In genomic region chr5:86191356-86191755, GRCm38 (mm10) we compare ENCODE assay signal across 9 mouse cellular contexts. TPM values are rescaled to one million over a fixed set of nuclear protein-coding genes. Genes with fewer than 3 reads are reported as not detected.
DNase-seq lines count a peak whose midpoint lies in the region; ATAC-seq and TF ChIP-seq lines count a peak whose summit lies in the region.
"Had no signal": no experiment of that assay in that cellular context is flagged by ENCODE, and none has a peak within 500 bp of the region (broad histone marks: within the 10 kb centered on the region; RNA-seq: fewer than 3 reads in every experiment).

No protein-coding gene starts in this region.

- peak; percentile 70 for ATAC-seq in hindbrain, embryonic 14.5 days (ENCODE audit: low FRiP score)

- no peak overlapping the region for H3K4me2 ChIP-seq in hindbrain, embryonic 14.5 days (replicated peaks)
- H3K4me2 ChIP-seq: limb, embryonic 12.5 days had no signal

- H3K27me3 ChIP-seq in heart, adult 2 months (ENCODE audit: control insufficient read depth, insufficient read depth, low read length), result no peaks in the 10 kb centered on the region
- H3K27me3 ChIP-seq in hindbrain, embryonic 14.5 days (ENCODE audit: control insufficient read depth, insufficient read depth, low read length), result no peaks in the 10 kb centered on the region
- H3K27me3 ChIP-seq in thymus, adult 2 months (ENCODE audit: control insufficient read depth, insufficient read depth, low read length), result no peaks in the 10 kb centered on the region
- H3K27me3 ChIP-seq: limb, embryonic 12.5 days had no signal

- TF ChIP-seq CTCF in heart, adult 2 months (IDR thresholded peaks at IDR 0.05), result peak; percentile 73
- no peak for TF ChIP-seq CTCF in thymus, adult 2 months (IDR thresholded peaks at IDR 0.05; ENCODE audit: borderline replicate concordance, control insufficient read depth, extremely low read depth, insufficient read depth, low read length, poor library complexity)

- 7% methylated on average over 4 of the region's 4 CpGs for WGBS in heart, adult 2 months
- WGBS in hindbrain, embryonic 14.5 days, result 17% methylated on average over 4 of the region's 4 CpGs
- 25% methylated on average over 4 of the region's 4 CpGs for WGBS in thymus, adult 2 months

- intact Hi-C loops in heart, adult 2 months (cut with DNase I), result loop anchor here (1.0 to 5.0 kb wide), 2 partner anchors 124 to 220 kb away; partner anchors contain the start of gene Cenpc1

- TF ChIP-seq POLR2A in heart, adult 2 months (IDR thresholded peaks at IDR 0.05; ENCODE audit: insufficient read depth, low read depth, low read length), result no peak
- TF ChIP-seq POLR2A in thymus, adult 2 months (IDR thresholded peaks at IDR 0.05; ENCODE audit: control insufficient read depth, extremely low read depth, insufficient read depth, low read length, poor library complexity), result no peak

- no peaks in the 10 kb centered on the region for H3K36me3 ChIP-seq in heart, adult 2 months (ENCODE audit: control insufficient read depth, insufficient read depth, low read length)
- no peaks in the 10 kb centered on the region for H3K36me3 ChIP-seq in hindbrain, embryonic 14.5 days (replicated peaks; ENCODE audit: control insufficient read depth, insufficient read depth)
- no peaks in the 10 kb centered on the region for H3K36me3 ChIP-seq in thymus, adult 2 months (ENCODE audit: control insufficient read depth, insufficient read depth, low read length)
- H3K36me3 ChIP-seq: limb, embryonic 12.5 days had no signal

- no peaks in the 10 kb centered on the region for H3K79me2 ChIP-seq in heart, adult 2 months (replicated peaks; ENCODE audit: control insufficient read depth, insufficient read depth, low read length)

- H3K4me3 ChIP-seq in heart, adult 2 months, result no peak overlapping the region
- no peak overlapping the region for H3K4me3 ChIP-seq in hindbrain, embryonic 14.5 days (replicated peaks; ENCODE audit: low read length)
- no peak overlapping the region for H3K4me3 ChIP-seq in thymus, adult 2 months (ENCODE audit: control insufficient read depth, insufficient read depth, low read length)
- H3K4me3 ChIP-seq: limb, embryonic 12.5 days had no signal

- no peak for TF ChIP-seq EP300 in heart, adult 2 months (IDR thresholded peaks at IDR 0.05; ENCODE audit: insufficient read depth, low read depth, low read length)

- H3K9me3 ChIP-seq in hindbrain, embryonic 14.5 days (ENCODE audit: control insufficient read depth, low read length), result no peaks in the 10 kb centered on the region
- H3K9me3 ChIP-seq: limb, embryonic 12.5 days had no signal

- H3K27ac ChIP-seq in heart, adult 2 months, result peak overlapping the region; percentile 20; the same call in 1 of the 2 replicates
- H3K27ac ChIP-seq in hindbrain, embryonic 14.5 days, result no peak overlapping the region
- H3K27ac ChIP-seq in thymus, adult 2 months (ENCODE audit: control insufficient read depth, insufficient read depth, low read length), result no peak overlapping the region
- H3K27ac ChIP-seq: limb, embryonic 12.5 days had no signal

- DNase-seq in heart, adult 2 months, result no peak
- DNase-seq in heart, adult 11 months, result no peak
- peak; percentile 64 for DNase-seq in A20 (ENCODE audit: low read depth, low spot score)
- peak; percentile 67 for DNase-seq in ZHBTc4 (ENCODE audit: low read depth, low spot score)
- DNase-seq in hindbrain, embryonic 14.5 days (ENCODE audit: low spot score), result peak; percentile 87
- peak; percentile 74 for DNase-seq in retina, postnatal 1 day
- no peak for DNase-seq in thymus, adult 2 months
- no peak for DNase-seq in layer of hippocampus, adult 11-12 months (ENCODE audit: low spot score)

- H3K4me1 ChIP-seq in heart, adult 2 months (ENCODE audit: control insufficient read depth, insufficient read depth, low read length), result no peaks in the 10 kb centered on the region
- H3K4me1 ChIP-seq in hindbrain, embryonic 14.5 days (replicated peaks; ENCODE audit: control insufficient read depth, insufficient read depth, low read length), result no peaks in the 10 kb centered on the region
- no peaks in the 10 kb centered on the region; the same call in 1 of the 2 replicates for H3K4me1 ChIP-seq in thymus, adult 2 months (replicated peaks; ENCODE audit: control insufficient read depth, insufficient read depth, low read length)
- H3K4me1 ChIP-seq: limb, embryonic 12.5 days had no signal

- no peak overlapping the region for H3K9ac ChIP-seq in heart, adult 2 months (ENCODE audit: low read depth, low read length)
- H3K9ac ChIP-seq in hindbrain, embryonic 14.5 days, result no peak overlapping the region
- H3K9ac ChIP-seq: limb, embryonic 12.5 days had no signal

RNA-seq across cellular contexts. Expression of gene Gnrhr, which starts 6.3 kb away (rescaled TPM):
- under 1 TPM; 0.34 to 0.45 TPM for total RNA-seq in heart, adult 2 months (2021)
- polyA plus RNA-seq in heart, adult 2 months (2012; rRNA removed), result 0.14 TPM in 1 of 2 replicates, not detected in the other
- polyA plus RNA-seq in hindbrain, embryonic 14.5 days (2014; fragmentation: Nextera tagmentation; extraction: Ambion mirVana), result not detected in 2 replicates
- polyA plus RNA-seq in thymus, adult 2 months (2012; rRNA removed), result not detected in 2 replicates
- polyA plus RNA-seq: limb, embryonic 12.5 days had no signal

RNA-seq across cellular contexts. Expression of gene Uba6, which starts 18.8 kb away (rescaled TPM):
- total RNA-seq in heart, adult 2 months (2021), result 1 to 10 TPM; 6.3 to 8.8 TPM
- polyA plus RNA-seq in heart, adult 2 months (2012; rRNA removed), result 1.4 and 3.3 TPM in 2 replicates
- polyA plus RNA-seq in hindbrain, embryonic 14.5 days (2014; fragmentation: Nextera tagmentation; extraction: Ambion mirVana), result 18.3 and 20.3 TPM in 2 replicates
- 2.3 and 3.0 TPM in 2 replicates for polyA plus RNA-seq in thymus, adult 2 months (2012; rRNA removed)

Comparison
In these comparisons a context has a peak if more than half of its experiments do, and no peak if none do; other contexts are left out.
1. DNase-seq: peak in A20 (single experiment), ZHBTc4 (single experiment), hindbrain, embryonic 14.5 days (single experiment) and retina, postnatal 1 day (single experiment); none in heart, adult 2 months (0 of 2), heart, adult 11 months (single experiment), thymus, adult 2 months (single experiment) and layer of hippocampus, adult 11-12 months (single experiment).